Mouse (Mus musculus) A20 (cell line): ENCODE measurements around the gene Lhcgr.
A peak's percentile ranks its signal among the peaks of the same experiment; 100 is the strongest.

Experiments used
- DNase-seq: peaks from one replicate; pipeline ENCODE4 v3.0.0-alpha.2; 2011; ENCODE audit warnings: low read depth, low spot score

Gene Lhcgr

DNA sequence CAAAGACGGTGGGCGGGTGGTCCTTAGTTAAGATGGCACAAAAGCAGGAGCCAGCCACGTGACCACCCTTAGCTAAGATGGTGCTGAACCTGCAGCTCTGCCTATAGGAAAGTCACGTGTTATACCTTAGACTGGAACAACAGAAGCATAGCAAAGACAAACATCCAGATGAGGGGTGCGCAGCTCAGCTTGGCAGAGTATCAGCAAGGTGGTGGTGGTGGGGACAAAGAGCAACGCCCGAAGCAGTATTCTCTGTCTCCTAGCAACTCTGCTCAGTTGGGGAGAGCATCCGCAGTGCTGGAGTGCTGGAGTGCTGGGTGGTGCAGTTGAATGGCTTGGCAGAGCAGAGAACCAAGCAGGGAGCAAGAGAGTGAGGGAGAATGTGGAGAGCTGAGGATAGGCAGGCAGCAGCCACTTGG lies 85.5 kb downstream of the Lhcgr start:
- DNase-seq, result no peak

DNA sequence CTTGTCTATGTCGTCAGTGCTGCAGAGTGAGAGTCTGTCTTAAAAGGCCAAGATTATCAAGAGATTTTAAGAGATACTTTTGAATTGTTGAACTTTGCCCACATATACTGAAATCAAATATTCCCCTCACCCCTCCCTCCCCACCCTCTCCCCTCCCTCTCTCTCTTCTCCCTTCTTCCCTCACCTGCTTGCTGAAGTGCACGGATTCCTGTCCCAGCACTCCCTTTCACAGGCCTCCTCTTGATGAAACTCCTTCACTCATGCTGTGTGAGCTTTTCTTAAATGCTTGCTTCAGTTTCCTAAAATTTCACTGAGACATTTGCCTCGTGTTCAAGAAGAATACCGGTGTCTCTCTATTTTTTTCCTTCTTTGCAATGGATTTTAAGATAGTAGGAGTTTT lies 88.7 kb downstream of the Lhcgr start:
- no peak for DNase-seq

DNA sequence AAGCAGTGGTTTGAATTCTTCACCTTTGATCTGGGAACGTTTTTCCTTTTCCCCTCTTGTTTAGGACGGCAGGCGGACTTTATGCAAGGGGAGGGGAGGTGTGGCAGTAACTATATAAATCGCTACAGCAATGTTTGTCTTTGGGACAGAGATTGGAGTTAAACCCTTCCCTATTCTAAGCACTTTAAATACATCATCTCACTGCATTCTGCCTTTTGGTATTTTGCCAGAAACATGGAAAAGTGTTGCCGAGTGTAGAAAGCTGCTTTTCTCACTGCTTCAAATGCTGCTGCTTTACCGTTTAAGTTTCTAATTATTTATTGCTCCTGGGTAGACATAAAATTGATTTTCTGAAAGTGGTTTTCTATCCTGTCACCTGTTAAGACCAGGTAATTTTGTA lies 89.4 kb downstream of the Lhcgr start:
- no peak for DNase-seq

DNA sequence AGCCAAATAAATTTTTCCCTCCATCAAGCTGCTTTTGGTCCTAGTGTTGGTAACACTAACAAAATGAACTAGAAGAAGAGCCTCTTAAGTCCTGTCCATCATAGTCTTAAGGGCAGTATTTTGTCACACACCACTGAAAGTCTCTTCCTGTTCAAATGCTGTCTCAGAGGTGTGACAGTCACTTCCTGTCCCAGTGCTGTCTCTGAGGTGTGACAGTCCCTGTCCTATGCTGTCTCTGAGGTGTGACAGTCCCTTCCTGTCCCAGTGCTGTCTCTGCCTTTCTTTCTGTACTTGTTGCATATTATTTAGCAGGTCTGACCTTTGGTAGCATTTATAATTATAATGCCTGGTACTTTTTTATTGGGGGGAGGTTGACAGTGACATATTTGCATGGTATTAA lies 90.9 kb downstream of the Lhcgr start:
- DNase-seq, result peak; percentile 30

DNA sequence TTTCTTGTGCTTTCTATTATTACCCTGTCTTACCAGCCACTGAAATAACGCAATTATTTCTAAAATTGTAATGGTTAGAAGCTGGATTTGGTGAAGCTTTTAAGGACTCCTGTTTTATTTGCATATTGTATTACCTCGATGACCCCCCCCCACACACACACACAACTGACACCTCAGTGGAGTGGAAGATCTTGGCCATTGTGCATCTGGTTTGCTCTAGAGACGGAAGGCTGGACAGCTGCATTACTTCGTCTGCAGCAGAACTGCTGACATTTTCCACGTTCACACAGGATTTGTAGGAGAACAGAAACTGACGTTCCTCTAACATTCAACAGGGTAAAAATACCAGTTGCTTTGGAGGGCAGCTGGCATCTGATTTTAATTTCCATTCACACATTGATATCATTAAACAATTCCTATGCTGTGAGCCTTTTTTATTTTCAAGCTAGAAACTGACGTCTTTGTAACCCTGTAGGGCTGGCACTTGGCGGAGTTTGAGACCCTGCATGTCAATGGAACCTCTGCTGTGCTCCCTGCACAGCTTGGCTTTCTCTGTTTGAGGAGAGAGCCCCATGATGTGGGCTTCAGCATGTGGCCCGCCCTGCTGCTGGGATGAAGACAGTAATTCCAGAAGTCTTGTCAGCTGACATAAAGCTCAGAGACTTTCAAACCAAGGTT lies 95.0 kb downstream of the Lhcgr start:
- no peak for DNase-seq

DNA sequence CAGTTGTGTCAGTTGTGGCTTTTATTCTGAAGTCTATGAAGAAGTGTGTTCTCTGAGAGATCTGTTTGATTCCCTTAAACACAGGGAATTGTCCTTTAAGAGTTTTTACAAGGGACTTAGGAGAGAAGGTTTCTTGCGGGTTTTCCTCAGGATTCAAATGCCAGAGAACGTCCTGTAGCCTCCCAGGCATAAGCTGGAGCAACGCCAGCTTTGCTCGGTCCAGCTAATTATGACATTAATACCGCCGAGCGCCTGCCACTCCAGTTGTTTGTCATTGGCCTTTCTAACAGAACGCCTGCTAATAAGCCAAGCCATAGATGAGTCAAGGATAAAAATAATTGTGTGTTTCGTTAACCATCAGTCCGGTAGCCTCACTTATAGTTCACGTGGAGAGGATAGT lies 103.6 kb downstream of the Lhcgr start:
- DNase-seq, result no peak

DNA sequence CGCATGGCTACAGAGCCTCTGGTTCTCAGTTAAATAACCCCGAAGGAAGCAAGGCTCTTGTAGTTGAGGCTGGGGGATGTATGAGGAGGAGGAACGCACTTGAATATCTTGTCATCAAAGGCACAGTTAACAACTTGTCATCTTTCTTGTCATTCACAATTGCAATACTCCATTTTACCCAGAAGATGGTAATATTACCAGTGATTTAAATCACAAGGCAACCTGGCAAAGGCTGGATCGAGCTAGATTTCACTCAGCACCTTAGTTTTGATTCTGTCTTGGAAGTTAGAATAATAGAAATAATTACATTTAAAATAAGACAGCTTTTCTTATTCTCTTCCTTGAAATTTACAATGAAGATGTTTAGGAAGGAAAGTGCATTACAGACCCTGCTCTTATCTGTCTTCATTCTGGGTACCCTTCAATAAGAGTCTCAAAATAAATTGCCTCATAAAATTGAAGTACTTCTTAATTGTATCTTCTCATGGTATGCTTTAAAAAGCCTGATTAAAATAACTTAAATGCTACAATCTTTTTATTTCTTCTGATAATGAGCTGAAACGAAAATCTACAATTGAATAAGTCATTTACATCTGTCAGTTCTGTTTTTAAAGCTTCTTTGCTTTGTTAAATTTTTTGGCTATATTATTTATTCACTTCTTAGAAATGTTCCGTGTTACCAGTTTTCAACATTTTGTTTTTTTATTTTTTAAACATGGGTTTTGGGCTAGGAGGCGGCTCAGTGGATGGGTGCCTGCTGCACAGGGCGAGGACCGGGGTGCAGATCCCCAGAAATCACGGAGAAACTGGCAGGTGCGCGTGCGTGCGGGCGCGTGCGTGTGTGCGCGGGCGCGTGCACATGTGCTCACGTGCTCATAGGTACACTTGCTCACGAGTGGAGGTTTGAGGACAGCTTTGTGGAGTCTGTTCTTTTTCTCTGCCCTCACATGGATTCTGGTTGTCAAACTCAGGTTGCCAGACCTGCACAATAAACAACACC lies 116.2 kb downstream of the Lhcgr start:
- DNase-seq, result no peak

DNA sequence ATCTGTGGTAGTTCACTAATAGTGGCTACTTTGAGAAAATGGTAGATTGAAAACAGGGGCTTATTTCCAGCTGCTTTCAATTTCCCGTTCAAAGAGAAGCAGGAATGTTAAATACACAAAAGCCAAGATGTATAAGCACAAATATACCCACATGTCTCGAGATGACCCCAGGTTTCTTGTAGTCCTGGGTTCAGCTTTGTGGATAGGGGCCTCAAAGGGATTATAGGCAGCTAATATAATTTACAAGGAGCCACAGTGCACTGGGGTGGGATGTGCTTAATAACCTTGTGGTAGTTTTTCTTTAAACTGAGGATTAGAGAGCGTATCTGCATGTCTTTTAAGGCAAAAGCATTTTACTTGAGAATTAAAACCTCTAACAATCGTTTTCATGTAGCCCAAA lies 121.0 kb downstream of the Lhcgr start:
- DNase-seq, result no peak

DNA sequence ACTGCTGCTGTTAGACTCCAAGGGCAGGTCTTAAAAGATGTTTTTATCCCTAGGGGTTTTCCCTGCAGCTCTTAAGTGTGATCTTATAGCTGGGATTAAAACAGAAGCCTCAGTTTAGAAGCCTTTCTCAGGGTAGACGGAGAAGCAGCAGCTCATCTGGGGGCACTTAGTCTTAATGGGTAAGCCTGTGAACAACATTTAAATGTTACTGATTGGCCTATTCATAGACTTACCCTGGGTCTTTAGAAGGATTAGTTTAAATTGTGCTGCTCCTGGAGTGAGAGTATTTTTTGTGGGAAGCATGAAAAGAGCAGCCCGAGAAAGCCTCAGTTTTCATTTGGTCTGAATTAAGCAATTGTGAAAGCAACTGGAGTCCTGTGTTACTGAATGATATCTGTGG lies 121.9 kb downstream of the Lhcgr start:
- DNase-seq, result peak; percentile 40

DNA sequence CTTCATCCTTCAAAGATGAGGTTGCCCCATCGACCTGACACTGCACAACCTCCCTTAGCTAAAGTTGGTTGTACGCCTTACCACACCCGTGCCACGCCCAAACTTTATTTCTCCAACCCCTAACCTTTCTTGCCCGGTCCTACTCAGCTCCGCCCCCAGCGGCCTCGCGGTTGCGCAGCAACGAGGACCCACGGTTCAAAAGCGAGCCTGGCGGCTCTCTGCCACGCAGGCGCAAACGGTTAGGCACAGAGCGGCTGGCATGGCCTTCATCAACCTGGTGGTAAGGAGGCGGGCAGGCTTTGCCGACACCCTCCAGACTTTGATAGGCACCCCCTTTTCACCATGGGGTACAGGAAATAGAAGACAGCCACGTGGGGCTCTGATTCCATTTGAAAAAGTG lies 123.3 kb downstream of the Lhcgr start, which contains the start of gene Gtf2a1l:
TSS of gene Gtf2a1l (plus strand) at position 209 of the 400 bp plus-strand sequence.
- DNase-seq, result peak; percentile 68
